Mouse (Mus musculus) spleen, adult 2 months (tissue): ENCODE measurements around the gene Ubald2. TPM values are rescaled to one million over a fixed set of nuclear protein-coding genes. Genes with fewer than 3 reads are reported as not detected.

Experiments
- DNase-seq, 2 experiments: peaks; one replicate each; pipeline versions ENCODE4 v3.0.0 to v3.0.0-alpha.2; 2012 to 2021; ENCODE audit warnings: low spot score in 2 of 2, low read depth in 1 of 2
- H3K27ac ChIP-seq: fragments of 200-500 bp; 2 replicates; pipeline ENCODE4 v1.5.1; 2012; ENCODE audit warnings: low read length, inconsistent platforms; ENCODE audit not compliant: insufficient read depth
- H3K27me3 ChIP-seq: fragments of 200-500 bp; 2 replicates; pipeline ENCODE4 v1.6.1; 2012; ENCODE audit warnings: mild to moderate bottlenecking, moderate library complexity, low read length, inconsistent platforms; ENCODE audit not compliant: control insufficient read depth, insufficient read depth
- H3K36me3 ChIP-seq: fragments of 200-500 bp; 2 replicates; pipeline ENCODE4 v1.6.1; 2012; ENCODE audit warnings: mild to moderate bottlenecking, low read length, inconsistent platforms; ENCODE audit not compliant: control insufficient read depth, insufficient read depth
- H3K4me1 ChIP-seq: fragments of 200-500 bp; 2 replicates; pipeline ENCODE4 v1.6.1; 2011; ENCODE audit warnings: inconsistent platforms; ENCODE audit not compliant: control insufficient read depth, insufficient read depth, insufficient read length
- H3K4me3 ChIP-seq: fragments of 200-500 bp; 2 replicates; pipeline ENCODE4 v1.5.1; 2011; ENCODE audit warnings: mild to moderate bottlenecking, inconsistent platforms; ENCODE audit not compliant: insufficient read depth, insufficient read length; ENCODE audit errors: extremely low read depth
- CTCF ChIP-seq: fragments of 200-500 bp; IDR thresholded peaks from 2 replicates; pipeline ENCODE4 v1.5.1; 2011; ENCODE audit warnings: mild to moderate bottlenecking, inconsistent platforms; ENCODE audit not compliant: insufficient read depth, insufficient read length, insufficient replicate concordance; ENCODE audit errors: extremely low read depth
- POLR2A ChIP-seq: fragments of 200-500 bp; IDR thresholded peaks from 2 replicates; pipeline ENCODE4 v1.6.1; 2011; ENCODE audit warnings: low read depth, low read length, inconsistent platforms
- WGBS: fragments of 180-500 bp; shearing (Covaris S2); methylation state at CpG from one replicate; pipeline ENCODE4 v1.1.7; 2018; 5-methylcytosine and 5-hydroxymethylcytosine counted together
- polyA plus RNA-seq: library from polyadenylated mRNA; depleted of rRNA; stranded (reverse); fragments of >200 nt; gene quantifications from 2 replicates; pipeline ENCODE4 v1.2.3, GENCODE M21; 2012

The Ubald2 gene
- polyA plus RNA-seq, 1 experiment = 152 TPM

DNA sequence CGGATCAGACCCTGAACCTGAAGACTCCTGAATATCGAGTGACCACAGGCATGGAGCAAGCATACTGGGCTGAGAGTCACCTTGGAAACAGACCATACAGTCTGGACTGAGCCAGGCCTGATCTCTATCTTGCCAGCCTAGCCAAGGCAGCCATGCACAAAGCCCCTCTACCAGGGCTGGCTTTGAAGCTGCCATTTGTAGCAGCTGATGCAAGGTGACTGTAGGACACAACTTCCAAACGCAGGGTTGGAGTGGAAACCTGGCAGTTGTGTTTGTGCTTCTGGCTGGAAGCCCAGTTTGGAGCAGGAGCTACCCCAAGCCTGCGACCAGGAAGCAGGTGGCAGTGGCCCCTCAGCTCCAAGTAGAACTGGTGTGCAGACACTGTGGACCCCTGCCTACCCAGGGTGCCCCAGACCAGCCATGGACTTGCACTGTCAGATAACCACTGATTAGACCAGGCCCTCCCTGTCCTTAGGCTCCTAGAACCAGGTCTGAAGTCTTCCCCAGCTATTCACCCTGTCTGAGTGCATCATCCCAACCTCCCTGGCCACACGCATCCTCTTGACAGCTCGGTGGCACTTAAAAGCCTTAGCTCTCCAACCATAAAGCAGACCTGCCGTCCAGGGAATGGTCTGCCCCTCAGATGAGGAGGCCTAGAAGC is 6.6 kb downstream of the Ubald2 start:
- no peak for TF ChIP-seq POLR2A
- TF ChIP-seq CTCF = no peak
- peaks cover 10% of the 10 kb centered on the region for H3K36me3 ChIP-seq
- no peak for DNase-seq
- H3K27ac ChIP-seq = no peak overlapping the region
- H3K4me3 ChIP-seq = no peak overlapping the region
- H3K27me3 ChIP-seq = no peaks in the 10 kb centered on the region
- WGBS = 78% methylated on average over 7 of the region's 7 CpGs
- H3K4me1 ChIP-seq = peaks cover 20% of the 10 kb centered on the region; the same call in 1 of the 2 replicates

DNA sequence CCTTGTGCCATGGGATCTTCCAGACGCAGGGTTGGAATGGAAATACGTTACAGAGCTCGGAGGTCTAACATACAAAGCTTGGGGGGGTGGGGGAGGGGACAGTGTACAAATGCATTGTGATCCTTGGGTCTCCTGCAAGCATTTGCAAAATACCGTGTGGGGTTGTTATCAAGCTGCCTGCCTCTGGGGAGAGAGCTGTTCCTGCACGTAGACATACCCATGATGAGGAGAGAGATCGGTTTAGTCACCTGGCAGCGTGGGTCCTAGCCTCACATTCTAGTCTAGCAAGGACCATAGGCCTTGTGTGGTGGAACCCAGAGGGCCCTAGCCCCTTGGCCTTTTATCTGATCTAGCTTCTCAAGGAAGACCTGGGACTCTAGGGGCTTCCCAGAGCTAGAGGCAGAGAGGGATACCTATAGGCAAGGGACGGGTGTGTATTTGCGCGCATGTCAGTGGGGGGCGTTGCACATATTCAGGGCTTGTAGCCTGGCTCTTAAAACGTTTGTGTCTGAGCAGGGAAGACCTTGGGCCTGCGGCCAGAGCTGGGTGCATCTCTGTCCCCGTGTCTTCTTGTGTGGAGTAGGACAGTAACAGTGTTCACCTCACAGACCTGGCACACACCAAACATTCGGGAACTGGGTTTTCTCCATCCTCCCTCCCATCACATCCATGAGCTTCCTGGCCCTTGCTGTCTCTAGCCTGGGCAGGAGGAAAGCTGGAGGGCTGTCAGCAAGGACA is 8.4 kb downstream of the Ubald2 start:
- 86% methylated on average over 15 of the region's 15 CpGs for WGBS
- H3K27me3 ChIP-seq = no peaks in the 10 kb centered on the region
- TF ChIP-seq CTCF (no peak), POLR2A (no peak)
- H3K4me1 ChIP-seq = peaks cover 12% of the 10 kb centered on the region; the same call in 1 of the 2 replicates
- H3K27ac ChIP-seq = no peak overlapping the region
- no peak for DNase-seq
- no peak overlapping the region for H3K4me3 ChIP-seq
- peaks cover 6% of the 10 kb centered on the region for H3K36me3 ChIP-seq

DNA sequence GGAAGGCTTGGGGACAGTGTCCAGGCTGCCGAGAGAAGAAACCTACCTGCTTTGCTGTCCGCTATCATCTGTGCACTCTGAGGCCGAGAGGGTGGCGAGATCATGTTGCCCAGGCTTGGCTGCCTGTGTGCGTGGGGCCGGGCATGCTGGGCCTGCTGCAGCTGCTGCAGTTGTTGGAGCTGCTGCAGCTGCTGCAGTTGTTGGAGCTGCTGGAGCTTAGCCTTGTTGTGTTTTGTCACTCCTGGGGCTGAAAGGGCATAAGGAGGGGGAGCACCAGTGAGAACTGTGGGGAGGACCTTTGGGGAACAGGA is 8.9 kb downstream of the Ubald2 start:
- Histone ChIP-seq H3K27me3 (no peaks in the 10 kb centered on the region), H3K27ac (no peak overlapping the region), H3K4me1 (peaks cover 12% of the 10 kb centered on the region; the same call in 1 of the 2 replicates), H3K4me3 (no peak overlapping the region), H3K36me3 (peaks cover 1% of the 10 kb centered on the region; the same call in 1 of the 2 replicates)
- DNase-seq = no peak
- TF ChIP-seq POLR2A = no peak
- 89% methylated on average over 6 of the region's 6 CpGs for WGBS

DNA sequence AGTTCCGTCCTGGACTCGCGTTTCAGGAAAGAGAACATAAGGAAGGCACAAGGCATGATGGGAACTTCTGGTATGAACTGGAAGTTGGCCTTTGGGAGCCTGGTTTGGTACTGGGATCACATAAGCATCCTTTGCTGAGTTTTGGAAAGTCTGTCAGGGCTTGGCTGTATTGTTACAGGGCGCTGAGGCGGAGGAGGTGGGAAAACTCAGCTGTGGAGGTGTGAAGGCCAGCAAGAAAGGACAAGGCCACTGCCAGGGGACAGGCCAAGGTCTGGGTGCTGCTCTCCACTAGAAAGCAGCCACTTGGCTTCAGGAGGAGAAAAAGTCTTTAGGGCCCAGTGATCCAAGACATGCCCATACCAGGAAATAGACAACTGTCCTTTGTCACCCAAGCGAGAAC is 9.4 kb downstream of the Ubald2 start:
- WGBS = 92% methylated on average over 6 of the region's 6 CpGs
- peaks cover 12% of the 10 kb centered on the region; the same call in 1 of the 2 replicates for H3K4me1 ChIP-seq
- H3K27ac ChIP-seq = no peak overlapping the region
- no peak for TF ChIP-seq POLR2A
- H3K4me3 ChIP-seq = no peak overlapping the region
- H3K27me3 ChIP-seq = no peaks in the 10 kb centered on the region
- DNase-seq = no peak
- peaks cover 1% of the 10 kb centered on the region; the same call in 1 of the 2 replicates for H3K36me3 ChIP-seq

DNA sequence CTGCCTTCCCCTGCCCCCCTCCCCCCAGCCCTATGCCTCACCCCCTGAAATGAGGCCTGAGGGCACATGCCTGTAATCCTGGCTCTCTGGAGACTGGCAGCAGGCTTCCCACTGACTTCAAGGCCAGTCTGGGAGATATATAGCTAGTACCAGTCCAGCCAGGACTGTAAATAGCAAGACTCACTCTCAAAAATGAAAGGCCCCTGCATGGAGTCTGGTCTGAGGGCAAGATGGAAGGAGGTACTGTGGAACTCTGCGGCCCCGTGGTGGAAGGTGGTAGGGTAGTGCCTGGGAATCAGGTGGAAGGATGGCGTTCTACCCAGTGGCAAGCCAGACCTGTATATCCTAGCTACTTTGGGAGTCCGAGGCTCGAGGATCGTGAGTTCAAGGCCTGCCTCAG is 10.0 kb downstream of the Ubald2 start:
- no peaks in the 10 kb centered on the region for H3K27me3 ChIP-seq
- WGBS = 90% methylated on average over 6 of the region's 6 CpGs
- no peak for TF ChIP-seq POLR2A
- no peak for TF ChIP-seq CTCF
- H3K4me3 ChIP-seq = no peak overlapping the region
- H3K36me3 ChIP-seq = peaks cover 1% of the 10 kb centered on the region; the same call in 1 of the 2 replicates
- no peak for DNase-seq
- H3K4me1 ChIP-seq = peaks cover 11% of the 10 kb centered on the region; the same call in 1 of the 2 replicates
- H3K27ac ChIP-seq = no peak overlapping the region

DNA sequence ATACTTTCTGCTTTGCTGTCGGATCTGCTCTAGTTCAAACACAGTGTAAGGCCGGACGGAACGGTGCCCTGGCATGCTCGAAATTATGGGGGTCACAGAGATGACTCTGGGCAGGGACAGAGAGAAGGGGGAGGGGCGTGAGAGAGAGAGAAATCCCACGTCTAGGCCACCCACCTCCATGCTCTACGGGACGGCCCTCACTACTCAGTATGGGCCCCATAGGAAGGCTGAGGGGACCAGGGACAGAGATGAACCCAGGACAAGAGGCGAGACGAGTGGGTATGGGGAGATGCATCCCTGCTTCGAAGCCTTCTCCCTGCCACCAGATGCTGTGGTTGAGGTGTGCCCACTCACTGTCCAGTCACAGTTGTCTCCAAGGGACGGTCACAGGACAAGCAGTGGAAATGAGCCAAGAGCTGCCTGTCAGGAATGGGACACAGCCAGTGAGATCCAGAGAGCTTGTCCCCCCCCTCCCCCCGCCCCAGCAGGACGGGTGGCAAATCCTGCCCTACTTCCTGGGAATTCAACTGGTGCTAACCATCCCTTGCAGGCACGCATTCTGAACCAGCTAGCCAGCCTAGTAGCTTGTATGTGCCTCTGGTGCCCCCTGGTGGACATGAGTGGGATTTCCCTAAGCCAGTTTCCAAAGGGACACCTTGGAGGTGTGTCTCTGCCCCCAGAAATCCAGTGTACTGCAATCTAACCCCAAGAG is 11.9 kb downstream of the Ubald2 start:
- no peak for TF ChIP-seq POLR2A
- peak; percentile 95; the same call in 1 of the 2 replicates for TF ChIP-seq CTCF
- Histone ChIP-seq H3K27ac (no peak overlapping the region), H3K36me3 (no peaks in the 10 kb centered on the region), H3K27me3 (no peaks in the 10 kb centered on the region), H3K4me3 (no peak overlapping the region), H3K4me1 (peaks cover 3% of the 10 kb centered on the region; the same call in 1 of the 2 replicates)
- WGBS = 63% methylated on average over 16 of the region's 16 CpGs
- peak; percentile 72 to 90 for DNase-seq

DNA sequence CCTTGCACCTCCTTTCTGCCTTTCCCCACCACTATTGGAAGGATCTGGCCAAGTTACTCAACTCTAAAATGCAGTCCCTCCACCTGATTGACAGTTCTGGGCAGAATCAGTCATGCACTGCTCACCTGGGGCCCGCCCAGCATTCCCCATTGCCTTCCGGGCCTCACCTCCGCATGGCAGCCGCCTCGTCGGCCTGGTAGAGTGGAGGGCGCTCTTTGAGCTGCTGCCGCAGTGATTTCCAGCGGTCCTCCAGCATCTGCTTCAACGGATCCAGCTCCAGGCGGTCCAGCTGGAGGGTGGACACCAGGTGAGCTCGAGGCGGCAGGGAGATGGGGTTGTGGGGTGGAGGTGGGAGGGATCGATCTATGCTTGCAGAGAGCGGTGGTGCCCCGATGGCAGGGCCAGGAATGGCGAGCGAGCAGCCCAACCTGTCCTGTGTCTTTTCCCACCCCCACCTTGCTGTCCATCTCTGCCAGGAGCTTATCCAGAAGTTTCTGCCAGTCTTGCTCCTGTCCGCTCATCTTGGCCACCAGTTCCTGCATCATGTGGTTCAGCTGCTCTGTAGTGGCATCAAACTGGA is 12.5 kb downstream of the Ubald2 start:
- DNase-seq = no peak
- H3K27ac ChIP-seq = no peak overlapping the region
- TF ChIP-seq CTCF (no peak), POLR2A (no peak)
- 26% methylated on average over 19 of the region's 19 CpGs for WGBS
- H3K36me3 ChIP-seq = no peaks in the 10 kb centered on the region
- no peak overlapping the region for H3K4me3 ChIP-seq
- H3K27me3 ChIP-seq = no peaks in the 10 kb centered on the region
- H3K4me1 ChIP-seq = peaks cover 3% of the 10 kb centered on the region; the same call in 1 of the 2 replicates
